Mouse (Mus musculus) splenic B cell, adult 2 months (primary cell): ENCODE measurements at regions not wholly inside any gene's neighbourhood (a gene's known extent, or its start where the extent isn't known, plus 50 kb on each side); places are given as distances from the start of the nearest gene placed in this dataset.

Source experiments
- DNase-seq: peaks from one replicate; pipeline ENCODE4 v3.0.0-alpha.2; 2011; ENCODE audit warnings: low read depth, low spot score
- H3K27me3 ChIP-seq: 2 replicates; pipeline ENCODE4 v1.6.1; 2012; ENCODE audit warnings: mild to moderate bottlenecking, low read length, moderate library complexity, mixed read lengths; ENCODE audit not compliant: control insufficient read depth, poor library complexity, insufficient read depth, severe bottlenecking
- H3K36me3 ChIP-seq: 2 replicates; pipeline ENCODE4 v1.6.1; 2012; ENCODE audit warnings: mild to moderate bottlenecking, low read length, moderate library complexity, mixed read lengths; ENCODE audit not compliant: control insufficient read depth, poor library complexity, insufficient read depth, severe bottlenecking

- no peaks in the 10 kb centered on the region for H3K36me3 ChIP-seq
- DNase-seq = no peak
- no peaks in the 10 kb centered on the region for H3K27me3 ChIP-seq
Observed at GRCm38 (mm10) chr2:71690277-71691161, 54.9 kb upstream of the Itga6 start.

- Histone ChIP-seq H3K36me3 (no peaks in the 10 kb centered on the region), H3K27me3 (no peaks in the 10 kb centered on the region)
- no peak for DNase-seq
Observed at GRCm38 (mm10) chr2:71694758-71695310, 50.6 kb upstream of the Itga6 start.
